Mouse (Mus musculus) B cell, adult 2 months (primary cell): ENCODE results near the gene Srp9.

Source experiments
- DNase-seq, 2 experiments: peaks; one replicate each; pipeline ENCODE4 v3.0.0; 2022

The Srp9 gene

DNA sequence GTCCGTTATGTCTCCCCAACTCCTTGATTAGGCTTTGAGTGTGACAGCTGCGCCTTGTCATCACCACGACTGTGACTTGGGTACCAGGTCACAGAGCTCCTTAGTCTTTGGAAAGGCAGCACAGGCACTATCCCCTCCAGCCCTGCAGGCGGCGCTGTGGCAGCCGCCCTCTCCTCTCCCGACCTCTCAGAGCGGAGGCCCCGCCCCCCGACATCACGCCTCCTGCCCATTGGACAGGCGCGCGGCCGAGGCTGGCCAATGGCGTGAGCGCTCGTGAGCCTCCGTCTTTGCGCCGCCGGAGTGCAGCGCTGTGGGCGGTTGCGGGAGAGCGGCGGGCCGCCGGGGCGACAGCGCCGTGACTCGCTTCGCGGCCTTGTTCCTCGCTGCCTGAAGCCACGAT, at the start of gene Srp9:
TSS of gene Srp9 (plus strand) at position 232 of the 400 bp plus-strand sequence.
- peak; percentile 98 for DNase-seq

DNA sequence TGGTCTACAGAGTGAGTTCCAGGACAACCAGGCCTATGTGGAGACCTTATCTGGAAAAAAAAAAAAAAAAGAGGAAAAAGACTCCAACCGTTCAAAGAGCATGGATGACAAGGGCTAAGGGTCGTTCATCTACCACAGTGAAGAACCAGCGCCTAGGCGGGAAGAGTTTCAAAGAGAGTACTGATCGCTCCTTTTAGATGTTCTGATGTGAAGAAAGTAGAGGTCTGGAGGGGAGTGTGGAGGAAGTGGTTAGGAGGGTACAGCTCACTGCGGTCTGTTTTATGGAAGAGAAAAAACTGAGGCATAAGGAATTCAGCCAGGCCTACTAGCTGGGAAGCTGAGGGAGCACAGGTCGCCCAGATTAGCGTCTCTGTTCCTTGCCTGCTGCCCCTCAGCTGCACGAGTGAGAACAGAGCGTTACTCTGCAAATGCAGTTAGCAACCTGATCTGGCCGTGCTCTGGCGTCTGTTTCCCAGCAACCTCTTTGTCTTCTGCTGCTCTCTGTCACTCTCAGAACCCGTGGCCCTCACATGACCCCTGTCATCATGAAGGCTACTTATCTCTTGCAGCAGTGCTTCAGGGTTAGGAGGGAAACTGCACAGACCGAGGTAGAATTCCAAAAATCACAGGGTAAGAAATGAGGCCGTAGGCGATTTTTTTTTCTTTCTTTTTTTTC, 42.7 kb upstream of the Srp9 start:
- no peak for DNase-seq

DNA sequence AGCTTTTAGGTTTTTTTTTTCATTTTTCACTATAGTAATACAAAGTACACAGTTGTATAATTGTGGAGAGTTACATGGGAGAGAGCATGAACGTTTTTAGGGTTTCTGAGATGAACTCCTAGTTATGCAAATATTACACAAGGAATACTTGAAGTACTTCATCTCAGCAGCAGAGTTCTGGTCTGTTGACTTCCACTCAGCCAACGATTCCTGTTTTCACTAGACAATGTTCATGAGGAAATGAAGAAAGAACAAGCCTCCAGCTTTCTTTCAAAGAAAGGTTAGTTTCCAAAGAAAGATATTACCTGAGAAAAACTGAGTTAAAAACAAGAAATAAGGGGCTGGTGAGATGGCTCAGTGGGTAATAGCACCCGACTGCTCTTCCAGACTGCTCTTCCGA, 41.1 kb upstream of the Srp9 start:
- DNase-seq: no peak

DNA sequence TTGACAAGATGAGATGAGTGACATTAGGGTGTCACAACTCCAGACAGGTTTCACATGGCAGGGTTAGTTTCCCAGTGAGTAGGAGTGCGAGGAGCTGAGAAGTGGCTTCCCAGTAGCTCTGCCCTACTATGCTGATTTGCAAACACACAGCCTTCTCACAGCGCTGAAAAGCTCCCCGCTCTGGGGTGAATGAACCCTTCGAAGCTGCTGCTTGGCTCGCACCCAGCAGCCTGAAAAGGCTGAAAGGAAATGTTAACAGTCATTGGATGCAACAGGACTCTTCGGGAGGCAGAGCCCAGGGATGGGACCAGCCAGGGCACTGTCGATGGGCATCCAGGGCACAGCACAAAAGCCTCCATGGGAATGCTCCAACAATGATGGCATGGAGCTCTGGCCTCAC, 37.8 kb upstream of the Srp9 start:
- no peak for DNase-seq

DNA sequence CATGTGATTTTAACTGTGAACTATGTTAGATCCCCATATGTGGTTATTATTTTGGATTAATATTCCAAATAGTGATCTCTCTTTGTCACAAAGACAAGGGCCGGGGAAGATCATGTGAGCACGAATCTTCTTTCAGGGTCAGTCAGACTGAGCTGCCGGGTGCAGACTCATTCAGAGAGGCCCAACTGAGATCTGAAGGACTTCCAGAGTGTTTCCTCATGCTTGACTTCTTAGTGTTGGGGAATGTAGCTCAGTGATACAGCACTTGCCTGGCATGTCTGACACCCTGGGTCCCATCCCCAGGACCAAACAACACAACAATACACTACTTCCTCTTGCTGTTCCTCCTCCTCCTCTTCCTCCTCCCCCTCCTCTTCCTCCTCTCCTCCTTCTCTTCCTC, 37.2 kb upstream of the Srp9 start:
- no peak for DNase-seq

DNA sequence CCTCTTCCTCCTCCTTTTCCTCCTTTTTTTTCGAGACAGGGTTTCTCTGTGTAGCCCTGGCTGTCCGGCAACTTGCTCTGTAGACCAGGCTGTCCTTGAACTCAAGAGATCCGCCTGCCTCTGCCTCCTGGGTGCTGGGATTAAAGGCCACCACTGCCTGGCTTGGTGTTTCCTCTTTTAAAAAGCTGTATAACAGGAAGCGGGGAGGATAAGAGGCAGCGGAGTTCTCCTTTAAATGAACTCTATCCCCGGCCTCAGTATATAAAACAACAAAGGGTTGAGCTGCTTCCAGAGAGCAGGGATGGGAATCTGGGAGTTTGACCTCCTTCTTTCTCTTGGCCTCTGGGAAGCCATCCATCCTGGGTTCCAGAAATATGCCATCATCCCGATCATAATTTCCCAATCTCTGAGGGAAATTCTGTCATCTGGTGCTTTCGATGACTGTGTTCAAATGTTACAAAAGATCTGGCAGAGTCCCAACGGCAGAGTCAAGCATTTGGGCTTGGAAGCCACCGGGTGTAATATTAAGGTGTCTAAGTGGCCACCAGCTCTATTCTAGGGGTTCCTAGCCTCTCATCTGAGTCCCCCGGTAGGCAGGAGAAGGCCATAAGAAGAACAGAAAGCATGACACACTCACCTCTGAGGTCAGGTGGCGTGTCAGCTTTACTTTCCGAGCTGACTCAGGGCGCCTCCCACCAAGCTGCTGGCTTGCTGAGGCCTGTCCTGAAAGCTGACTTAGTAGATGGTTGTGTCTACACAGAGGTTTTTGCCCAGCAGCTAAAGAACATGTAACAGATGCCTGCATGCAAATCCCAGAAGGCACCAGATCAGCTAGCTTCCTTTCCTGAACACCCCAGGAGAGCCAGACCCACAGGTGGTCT, 36.5 kb upstream of the Srp9 start:
- DNase-seq: no peak

DNA sequence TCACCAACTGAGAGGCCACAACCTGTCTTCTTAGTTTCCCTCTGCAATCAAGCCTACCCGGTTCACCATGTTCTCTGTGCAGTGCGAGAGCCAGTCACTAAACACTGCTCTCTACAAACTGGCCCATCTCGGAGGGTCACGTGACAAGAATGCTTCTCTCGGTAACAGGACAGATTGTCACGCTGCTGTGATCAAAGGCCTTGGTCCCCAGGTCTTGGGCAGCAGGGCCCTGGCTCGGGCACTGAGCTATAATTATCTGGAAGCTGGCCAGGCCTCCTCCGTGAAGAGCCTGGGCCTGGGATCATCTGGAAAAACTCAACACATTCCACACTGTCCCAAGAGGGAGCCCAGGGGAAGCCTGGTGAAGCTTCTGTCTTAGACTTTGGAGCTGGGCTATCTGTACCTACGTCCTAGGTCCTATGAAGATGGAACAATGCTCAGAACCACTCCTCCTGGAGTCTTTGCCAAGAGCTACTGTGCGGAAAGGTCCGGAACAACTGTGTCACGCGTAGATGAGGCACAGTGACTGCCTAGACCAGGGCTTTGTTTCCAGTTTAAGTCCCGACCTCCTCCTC, 35.6 kb upstream of the Srp9 start:
- no peak for DNase-seq

DNA sequence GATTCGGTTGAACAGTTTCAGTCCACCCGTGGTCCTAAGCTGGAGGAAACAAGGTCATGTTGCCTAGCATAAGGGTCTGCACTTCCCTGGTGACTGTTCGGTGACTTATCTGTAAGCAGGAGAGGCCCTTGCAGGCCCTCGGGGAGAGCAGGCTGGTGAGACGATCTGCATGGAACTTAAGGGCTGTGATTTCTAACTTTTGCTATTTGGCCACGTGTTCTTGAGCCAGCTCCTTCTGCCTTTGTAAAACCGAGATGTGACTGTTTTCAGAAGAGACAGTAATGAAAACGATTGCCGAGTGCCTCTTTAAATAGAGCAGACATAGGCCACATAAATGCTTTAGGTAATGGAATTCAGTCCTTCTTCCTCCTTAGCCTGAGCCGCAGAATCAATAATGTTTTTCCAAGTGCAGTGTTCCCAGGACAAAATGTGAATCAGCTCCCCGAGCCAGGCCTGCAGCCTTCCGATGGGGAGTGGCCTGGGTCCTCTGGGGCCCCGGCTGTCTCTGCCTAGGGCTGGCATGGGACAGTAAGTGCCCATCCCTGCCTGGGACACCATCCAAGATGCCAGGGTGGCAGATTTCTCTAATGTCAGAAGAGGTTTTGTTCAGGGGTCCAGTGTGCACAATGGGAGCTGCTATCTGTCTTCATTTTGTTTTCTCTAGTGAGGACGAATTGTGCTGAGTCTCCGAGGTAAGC, 34.8 kb upstream of the Srp9 start:
- DNase-seq: no peak

DNA sequence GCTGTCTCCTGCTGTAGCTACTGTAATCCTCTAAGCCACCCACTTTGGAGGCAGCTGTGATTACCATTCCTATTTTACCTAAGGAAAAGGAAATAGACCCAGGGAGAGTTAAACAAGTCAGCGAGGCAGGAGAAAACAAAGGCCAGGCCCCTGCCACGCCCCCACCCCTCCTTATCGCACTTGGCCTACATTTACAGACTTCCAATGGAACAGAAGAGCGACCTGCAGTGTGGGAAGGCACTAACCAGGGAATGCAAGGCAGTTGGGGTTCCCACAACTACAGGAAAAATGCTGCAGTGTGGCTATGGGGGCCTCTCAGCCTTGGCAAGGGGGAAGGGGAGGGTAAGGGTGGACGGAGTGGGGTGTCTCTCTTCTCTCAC, 34.2 kb upstream of the Srp9 start:
- no peak for DNase-seq

DNA sequence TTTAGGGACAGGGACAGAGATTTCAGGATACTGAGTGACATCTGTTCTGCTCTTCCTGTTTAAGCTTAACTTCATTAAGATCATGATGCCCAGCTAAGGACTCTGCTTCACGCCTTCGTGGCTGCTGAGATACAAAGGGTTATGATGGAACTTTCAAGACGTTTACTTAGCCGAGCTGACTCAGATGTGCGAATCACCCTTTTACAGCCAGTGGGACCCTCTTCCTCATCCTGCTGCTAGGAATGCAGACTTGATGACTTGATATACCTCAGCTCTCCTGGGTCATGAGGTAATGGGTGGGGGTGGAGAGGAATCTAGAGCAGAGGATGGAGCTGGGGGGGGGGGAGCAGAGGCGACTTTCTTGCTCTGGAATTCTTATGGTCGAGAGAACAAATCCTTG, 33.3 kb upstream of the Srp9 start:
- DNase-seq: no peak

DNA sequence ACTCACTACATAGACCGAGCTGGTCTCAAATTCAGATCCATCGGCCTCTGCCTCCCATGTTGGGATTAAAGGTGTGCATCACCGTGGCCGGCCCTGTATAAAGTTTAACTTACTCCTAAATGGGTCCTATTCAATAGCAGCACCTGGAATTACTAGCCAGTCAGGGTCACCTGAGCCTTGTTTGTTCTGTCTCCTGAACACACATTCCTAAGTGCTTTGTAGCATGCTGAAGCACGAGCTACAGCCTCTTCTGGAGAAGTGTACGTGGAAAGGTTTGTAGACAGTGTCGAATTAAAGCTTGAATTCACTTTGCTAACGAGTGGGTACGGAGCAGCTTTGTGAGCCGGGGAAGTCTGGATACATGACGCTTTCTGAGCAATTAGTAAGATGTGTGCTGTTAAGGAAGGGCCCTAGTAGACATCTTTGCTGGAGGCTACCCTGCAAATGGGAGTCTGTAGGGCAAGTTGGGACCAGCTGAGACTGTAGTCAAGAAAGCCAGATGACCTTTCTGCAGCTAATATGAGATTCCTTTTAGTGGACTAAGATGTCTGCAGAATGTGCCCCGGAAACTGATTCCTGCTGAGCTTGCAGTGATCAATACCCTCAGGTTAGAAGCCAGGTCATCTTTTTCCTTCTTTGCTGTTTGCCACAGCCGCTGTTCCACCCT, 32.7 kb upstream of the Srp9 start:
- DNase-seq: no peak

DNA sequence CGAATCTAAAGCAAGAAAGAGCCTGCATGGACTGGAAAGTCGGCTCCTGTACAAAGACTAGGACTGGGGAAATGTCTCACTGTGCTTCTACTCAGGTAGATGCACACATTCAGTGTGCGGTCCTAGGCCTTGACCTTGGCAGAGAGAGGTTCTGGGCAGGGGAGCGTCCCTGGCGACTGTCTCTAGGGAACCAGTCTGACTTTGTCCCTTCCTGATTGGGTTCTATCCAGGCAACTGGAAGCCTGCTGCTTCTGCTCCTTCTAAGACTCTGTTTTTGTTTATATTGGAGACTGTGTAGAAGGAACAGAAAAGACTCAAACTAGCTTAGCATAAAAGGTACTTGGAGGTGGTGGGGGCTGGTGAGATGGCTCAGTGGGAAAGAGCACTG, 32.1 kb upstream of the Srp9 start:
- DNase-seq: no peak

DNA sequence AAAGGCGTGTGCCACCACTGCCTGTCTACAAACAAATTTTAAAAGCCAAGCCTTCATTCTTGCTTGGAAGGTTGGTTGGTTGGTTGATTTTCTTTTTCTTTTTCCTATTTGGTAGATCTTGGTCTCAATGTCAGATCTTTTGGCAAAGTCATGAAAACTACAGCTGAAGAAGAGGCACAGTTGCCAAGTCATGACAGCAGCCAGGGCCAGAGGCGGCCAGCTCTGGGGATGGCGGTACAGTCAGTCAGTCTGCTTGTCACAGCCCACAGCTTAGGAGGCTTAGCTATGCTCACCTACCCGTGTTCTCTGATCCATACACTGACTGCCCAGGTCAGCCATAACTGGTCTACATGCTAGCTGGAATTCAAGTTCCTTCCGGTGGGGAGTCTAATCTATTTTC, 31.1 kb upstream of the Srp9 start:
- DNase-seq: no peak

DNA sequence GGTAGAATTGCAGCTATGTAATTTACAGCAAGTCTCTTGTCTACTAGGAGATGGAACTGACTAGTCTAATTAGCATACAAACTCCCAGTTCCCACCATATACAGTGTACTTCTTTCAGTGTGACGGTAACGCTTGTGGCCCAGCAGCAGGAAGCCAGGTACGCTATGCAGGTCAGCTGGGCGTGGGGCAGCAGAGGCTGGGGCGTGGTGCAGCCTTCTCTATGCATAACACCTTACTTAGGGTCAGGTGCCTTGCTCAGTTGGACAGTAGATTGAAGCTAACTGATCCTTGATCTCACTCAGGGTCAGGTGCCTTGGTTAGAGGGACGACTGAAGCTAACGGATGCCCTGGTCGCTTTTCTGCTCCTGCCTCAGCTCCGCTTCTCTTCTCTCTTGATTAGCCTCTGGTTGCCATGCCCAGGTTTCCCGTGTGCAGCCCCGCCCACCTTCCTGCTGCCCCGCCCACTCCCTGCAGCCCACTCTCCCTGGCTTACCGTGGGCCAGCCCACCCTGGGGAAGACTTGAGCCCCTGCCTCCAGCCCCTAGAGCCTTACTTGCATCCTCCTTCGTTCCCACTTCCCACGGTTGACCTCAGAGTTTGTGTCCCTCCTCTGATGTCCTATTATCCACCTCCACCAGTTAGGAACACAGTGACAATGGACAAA, 29.9 kb upstream of the Srp9 start:
- DNase-seq: no peak

DNA sequence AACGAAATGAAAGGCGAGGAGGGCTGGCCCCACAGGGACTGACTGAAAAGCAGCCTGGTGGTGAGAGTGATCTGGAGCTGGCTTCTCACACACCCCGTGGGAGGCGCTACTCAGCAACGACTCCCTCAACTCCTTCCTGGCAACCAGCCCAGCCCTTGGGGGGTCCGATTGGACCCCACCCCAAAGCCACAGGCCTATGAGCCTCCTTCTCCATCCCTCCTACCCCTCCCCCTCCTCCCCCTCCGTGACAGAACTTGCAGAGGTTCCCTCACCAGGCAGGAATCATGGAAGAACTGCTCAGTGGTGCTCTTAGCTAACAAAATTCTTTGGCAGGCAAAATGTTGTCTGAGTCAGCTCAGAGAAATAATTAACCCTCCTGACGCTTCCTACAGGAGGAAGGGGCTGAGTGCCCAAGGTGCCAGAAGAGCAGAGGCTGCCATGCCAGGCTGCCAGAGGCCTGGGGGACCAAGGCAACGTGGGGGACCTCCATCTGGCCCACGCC, 29.2 kb upstream of the Srp9 start:
- DNase-seq: no peak

DNA sequence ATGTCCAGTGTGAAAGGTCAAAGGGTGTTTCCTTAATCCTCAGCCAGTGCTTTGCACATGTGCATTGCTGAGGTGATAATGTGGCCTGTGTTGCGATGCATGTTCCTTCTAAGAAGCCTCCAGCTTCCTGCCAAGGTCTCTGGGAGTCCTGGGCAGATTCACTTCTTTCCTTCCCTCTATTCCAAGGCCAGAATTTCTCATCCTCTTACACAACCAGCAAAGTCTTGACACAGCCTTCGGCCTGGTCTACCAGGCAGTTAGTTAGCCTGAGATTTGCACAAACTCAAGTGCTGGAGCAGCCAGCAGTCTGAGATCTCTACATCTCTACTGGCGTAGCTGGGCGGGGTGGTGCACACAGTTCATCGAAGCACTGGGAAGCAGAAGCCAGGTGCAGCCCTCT, 27.8 kb upstream of the Srp9 start:
- DNase-seq: no peak

DNA sequence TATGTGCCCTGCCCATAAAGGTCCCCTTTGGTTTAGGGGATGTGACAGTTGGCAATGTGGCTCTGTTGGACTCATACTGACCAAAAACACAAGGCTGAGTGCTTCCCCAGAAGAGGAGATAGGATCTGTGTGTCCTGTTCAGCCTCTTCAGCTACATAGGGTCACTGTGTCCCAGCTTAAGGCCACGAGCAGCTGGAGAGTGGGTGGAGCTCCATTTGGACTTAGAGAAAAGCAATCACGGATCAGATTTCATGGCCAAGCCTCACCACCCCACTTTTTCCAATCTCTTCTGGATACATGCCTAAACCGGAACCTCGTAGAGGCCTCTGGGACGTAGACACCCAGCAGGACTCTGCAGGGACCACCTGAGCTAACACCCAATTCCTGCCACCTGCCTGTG, 25.5 kb upstream of the Srp9 start:
- DNase-seq: no peak

DNA sequence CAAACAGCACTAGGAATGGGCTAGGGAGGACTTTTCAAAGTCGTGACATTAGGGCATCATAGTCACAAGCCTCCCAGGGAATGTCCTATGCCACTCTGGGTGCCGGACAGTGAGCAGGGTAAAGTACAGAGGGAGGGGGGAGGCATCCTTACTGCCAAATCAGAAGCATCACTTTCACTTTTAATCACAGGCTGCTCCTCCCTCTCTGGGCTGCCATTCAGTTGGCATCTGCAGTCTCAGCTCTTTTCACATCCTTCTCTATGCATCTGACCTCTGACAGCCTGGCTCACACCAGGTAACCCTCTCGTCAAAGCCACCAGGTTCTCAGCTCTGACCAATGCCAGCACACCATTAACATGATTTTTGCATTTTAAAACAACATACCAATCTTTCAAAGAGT, 24.1 kb upstream of the Srp9 start:
- DNase-seq: no peak

DNA sequence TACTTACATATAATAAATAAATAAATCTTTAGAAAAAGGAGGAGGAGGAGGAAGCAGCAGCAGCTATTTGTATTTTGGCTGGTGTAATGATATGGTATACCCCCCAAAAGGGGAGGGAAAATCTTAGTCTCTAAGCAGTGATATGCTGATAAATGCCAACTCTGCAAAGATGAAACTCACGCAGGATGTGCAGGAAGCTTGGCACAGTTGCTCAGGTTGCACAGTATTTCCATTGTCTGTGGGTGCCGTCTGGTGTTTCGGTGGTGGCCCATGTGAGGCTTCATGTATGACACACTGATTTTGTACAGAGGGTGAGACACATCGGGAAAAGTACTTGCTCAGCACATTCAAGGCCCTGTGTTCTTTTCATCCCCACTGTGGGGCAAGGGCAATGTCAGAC, 23.1 kb upstream of the Srp9 start:
- no peak for DNase-seq

DNA sequence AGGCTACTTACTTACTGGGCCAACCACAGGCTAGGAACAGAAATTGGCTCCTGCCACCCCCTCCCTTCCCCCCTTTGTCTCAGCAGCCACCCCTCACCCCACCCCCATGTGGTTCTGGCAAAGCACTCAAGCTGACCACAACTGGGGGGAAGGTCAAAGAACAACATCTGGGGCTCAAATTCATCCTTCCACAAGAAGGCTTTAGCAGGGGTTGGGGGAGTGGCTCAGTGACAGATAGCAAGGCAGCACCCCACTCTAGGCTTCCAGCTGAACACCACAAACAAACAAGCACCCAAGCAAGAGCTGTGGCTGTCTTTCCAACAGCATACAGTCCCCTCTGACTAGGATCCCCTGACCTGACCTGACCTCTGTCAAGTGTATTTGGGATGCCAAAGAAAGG, 21.8 kb upstream of the Srp9 start:
- DNase-seq: no peak

DNA sequence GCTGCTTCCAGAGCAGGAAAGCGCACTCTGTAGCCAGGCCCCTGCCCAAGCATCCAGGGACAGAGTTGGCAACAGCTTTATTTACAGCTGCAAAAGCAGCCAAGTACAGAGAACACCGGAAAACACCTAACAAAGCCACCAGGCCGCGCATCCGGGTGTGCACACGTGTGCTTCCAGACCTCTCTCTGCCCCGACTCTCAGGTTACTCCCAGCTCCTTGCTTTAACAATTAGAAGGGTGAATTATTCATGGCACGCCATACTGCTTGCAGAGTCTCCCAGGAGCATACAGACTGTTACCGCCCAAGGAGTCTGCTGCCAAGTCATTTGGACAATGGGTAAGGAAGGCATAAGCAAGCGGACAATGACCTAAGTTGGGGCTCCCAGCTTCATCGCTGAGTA, 21.1 kb upstream of the Srp9 start:
- DNase-seq: no peak

DNA sequence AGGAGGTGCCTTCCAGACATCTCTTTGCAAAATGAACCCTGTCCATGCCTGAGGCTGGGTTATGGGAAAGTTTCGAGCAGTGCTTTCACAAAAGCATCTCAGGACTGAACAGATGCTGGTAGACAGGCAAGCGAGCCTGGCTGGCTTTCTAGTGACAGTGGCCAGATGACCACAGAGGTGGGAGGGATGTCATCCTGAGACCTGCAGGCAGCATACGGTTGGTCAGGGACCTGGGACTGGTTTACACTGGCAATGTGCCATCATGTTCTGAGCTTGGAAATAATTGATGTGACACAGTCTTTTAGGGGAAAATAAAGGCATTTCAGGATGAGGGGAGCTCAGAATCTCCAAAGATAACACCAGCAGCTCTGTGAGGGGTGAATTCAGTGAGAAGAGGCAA, 19.5 kb upstream of the Srp9 start:
- no peak for DNase-seq
